Mouse (Mus musculus): ENCODE data around the gene Srgap2. TPM values are rescaled to one million over a fixed set of nuclear protein-coding genes. Genes with fewer than 3 reads are reported as not detected.
A peak's percentile ranks its signal among the peaks of the same experiment; 100 is the strongest.

Srgap2 gene
- polyA plus RNA-seq, 1 experiment from 2014 or later, result 14.5 TPM

GRCm38 (mm10) chr1:131455355-131455890 lies 71.7 kb downstream of the Srgap2 start:
- no peaks in the 10 kb centered on the region for H3K9me3 ChIP-seq (replicated peaks)
- ATAC-seq, result no peak
- no peak overlapping the region for H3K4me2 ChIP-seq
- H3K27ac ChIP-seq, result no peak overlapping the region
- WGBS, result 87% methylated on average over 3 of the region's 3 CpGs
- H3K4me3 ChIP-seq, result no peak overlapping the region
- peaks cover 20% of the 10 kb centered on the region for H3K4me1 ChIP-seq
- no peaks in the 10 kb centered on the region for H3K36me3 ChIP-seq (ENCODE audit: poor library complexity, severe bottlenecking)
- no peak overlapping the region for H3K9ac ChIP-seq
- no peaks in the 10 kb centered on the region for H3K27me3 ChIP-seq

- WGBS, result 90% methylated on average over 2 of the region's 2 CpGs
- Histone ChIP-seq H3K4me3 (no peak overlapping the region), H3K9me3 (replicated peaks) (no peaks in the 10 kb centered on the region), H3K27ac (no peak overlapping the region), H3K9ac (no peak overlapping the region), H3K4me1 (peaks cover 20% of the 10 kb centered on the region), H3K36me3 (ENCODE audit: poor library complexity, severe bottlenecking) (no peaks in the 10 kb centered on the region), H3K4me2 (no peak overlapping the region), H3K27me3 (no peaks in the 10 kb centered on the region)
- ATAC-seq, result no peak
Observed at GRCm38 (mm10) chr1:131454386-131454785, 72.8 kb downstream of the Srgap2 start.

GRCm38 (mm10) chr1:131453335-131453734 lies 73.8 kb downstream of the Srgap2 start:
- H3K36me3 ChIP-seq (ENCODE audit: poor library complexity, severe bottlenecking), result no peaks in the 10 kb centered on the region
- no peaks in the 10 kb centered on the region for H3K27me3 ChIP-seq
- ATAC-seq, result peak; percentile 65
- no peak overlapping the region for H3K9ac ChIP-seq
- WGBS, result 13% methylated on average over 1 of the region's 1 CpGs
- H3K4me2 ChIP-seq, result no peak overlapping the region
- H3K9me3 ChIP-seq (replicated peaks), result no peaks in the 10 kb centered on the region
- no peak overlapping the region for H3K4me3 ChIP-seq
- no peak overlapping the region for H3K27ac ChIP-seq
- H3K4me1 ChIP-seq, result peaks cover 20% of the 10 kb centered on the region

GRCm38 (mm10) chr1:131448373-131448772 lies 78.8 kb downstream of the Srgap2 start:
- Histone ChIP-seq H3K4me3 (no peak overlapping the region), H3K9ac (no peak overlapping the region), H3K9me3 (replicated peaks) (no peaks in the 10 kb centered on the region), H3K36me3 (ENCODE audit: poor library complexity, severe bottlenecking) (no peaks in the 10 kb centered on the region), H3K4me1 (peaks cover 12% of the 10 kb centered on the region), H3K27me3 (no peaks in the 10 kb centered on the region), H3K27ac (no peak overlapping the region), H3K4me2 (no peak overlapping the region)
- ATAC-seq, result no peak
- 84% methylated on average over 5 of the region's 5 CpGs for WGBS

GRCm38 (mm10) chr1:131447333-131447732 lies 79.8 kb downstream of the Srgap2 start:
- no peak for ATAC-seq
- no peak overlapping the region for H3K4me2 ChIP-seq
- H3K4me1 ChIP-seq, result 0 out of 2 replicates have a peak, but pooled peaks cover 2% of the 10 kb centered on the region
- no peak overlapping the region for H3K4me3 ChIP-seq
- H3K9ac ChIP-seq, result no peak overlapping the region
- H3K9me3 ChIP-seq (replicated peaks), result no peaks in the 10 kb centered on the region
- H3K27me3 ChIP-seq, result no peaks in the 10 kb centered on the region
- no peaks in the 10 kb centered on the region for H3K36me3 ChIP-seq (ENCODE audit: poor library complexity, severe bottlenecking)
- no peak overlapping the region for H3K27ac ChIP-seq
- 90% methylated on average over 3 of the region's 3 CpGs for WGBS

- 93% methylated on average over 4 of the region's 4 CpGs for WGBS
- Histone ChIP-seq H3K36me3 (ENCODE audit: poor library complexity, severe bottlenecking) (no peaks in the 10 kb centered on the region), H3K4me1 (no peaks in the 10 kb centered on the region), H3K9ac (no peak overlapping the region), H3K4me3 (no peak overlapping the region), H3K27me3 (no peaks in the 10 kb centered on the region), H3K4me2 (no peak overlapping the region), H3K27ac (no peak overlapping the region), H3K9me3 (replicated peaks) (no peaks in the 10 kb centered on the region)
- ATAC-seq, result no peak
Observed at GRCm38 (mm10) chr1:131446577-131446976, 80.6 kb downstream of the Srgap2 start.

GRCm38 (mm10) chr1:131438556-131438955 lies 88.6 kb downstream of the Srgap2 start:
- Histone ChIP-seq H3K9me3 (replicated peaks) (no peaks in the 10 kb centered on the region), H3K4me3 (no peak overlapping the region), H3K27me3 (no peaks in the 10 kb centered on the region), H3K9ac (no peak overlapping the region), H3K4me2 (no peak overlapping the region), H3K27ac (no peak overlapping the region), H3K4me1 (peaks cover 11% of the 10 kb centered on the region), H3K36me3 (ENCODE audit: poor library complexity, severe bottlenecking) (0 out of 2 replicates have a peak, but pooled peaks cover 4% of the 10 kb centered on the region)
- WGBS, result 91% methylated on average over 11 of the region's 11 CpGs
- no peak for ATAC-seq

GRCm38 (mm10) chr1:131437975-131438374 lies 89.2 kb downstream of the Srgap2 start:
- no peak overlapping the region for H3K27ac ChIP-seq
- H3K36me3 ChIP-seq (ENCODE audit: poor library complexity, severe bottlenecking), result 0 out of 2 replicates have a peak, but pooled peaks cover 4% of the 10 kb centered on the region
- H3K9me3 ChIP-seq (replicated peaks), result no peaks in the 10 kb centered on the region
- H3K27me3 ChIP-seq, result no peaks in the 10 kb centered on the region
- no peak overlapping the region for H3K4me2 ChIP-seq
- peaks cover 11% of the 10 kb centered on the region for H3K4me1 ChIP-seq
- H3K4me3 ChIP-seq, result no peak overlapping the region
- peak; percentile 50; the same call in 1 of the 2 replicates for ATAC-seq
- no peak overlapping the region for H3K9ac ChIP-seq

- WGBS, result 90% methylated on average over 7 of the region's 7 CpGs
- Histone ChIP-seq H3K27me3 (no peaks in the 10 kb centered on the region), H3K9ac (no peak overlapping the region), H3K4me3 (no peak overlapping the region), H3K9me3 (replicated peaks) (no peaks in the 10 kb centered on the region), H3K4me2 (no peak overlapping the region), H3K36me3 (ENCODE audit: poor library complexity, severe bottlenecking) (0 out of 2 replicates have a peak, but pooled peaks cover 4% of the 10 kb centered on the region), H3K27ac (no peak overlapping the region), H3K4me1 (peaks cover 19% of the 10 kb centered on the region)
- no peak for ATAC-seq
Observed at GRCm38 (mm10) chr1:131436609-131437008, 90.5 kb downstream of the Srgap2 start.

GRCm38 (mm10) chr1:131431456-131432246 lies 95.5 kb downstream of the Srgap2 start:
- H3K4me2 ChIP-seq, result no peak overlapping the region
- no peaks in the 10 kb centered on the region for H3K27me3 ChIP-seq
- peak; percentile 58 for ATAC-seq
- H3K4me3 ChIP-seq, result no peak overlapping the region
- WGBS, result 64% methylated on average over 5 of the region's 5 CpGs
- 0 out of 2 replicates have a peak, but pooled peaks cover 4% of the 10 kb centered on the region for H3K36me3 ChIP-seq (ENCODE audit: poor library complexity, severe bottlenecking)
- H3K9me3 ChIP-seq (replicated peaks), result no peaks in the 10 kb centered on the region
- H3K9ac ChIP-seq, result no peak overlapping the region
- peaks cover 37% of the 10 kb centered on the region for H3K4me1 ChIP-seq
- no peak overlapping the region; the same call in 1 of the 2 replicates for H3K27ac ChIP-seq

- 9% methylated on average over 5 of the region's 5 CpGs for WGBS
Observed at GRCm38 (mm10) chr1:131427140-131427821, 99.9 kb downstream of the Srgap2 start.

GRCm38 (mm10) chr1:131423061-131423460 lies 104.1 kb downstream of the Srgap2 start:
- Histone ChIP-seq H3K36me3 (ENCODE audit: poor library complexity, severe bottlenecking) (no peaks in the 10 kb centered on the region), H3K27ac (no peak overlapping the region), H3K27me3 (no peaks in the 10 kb centered on the region), H3K9ac (no peak overlapping the region), H3K4me1 (peaks cover 34% of the 10 kb centered on the region), H3K9me3 (replicated peaks) (no peaks in the 10 kb centered on the region), H3K4me2 (no peak overlapping the region), H3K4me3 (no peak overlapping the region)
- no peak for ATAC-seq
- WGBS, result 90% methylated on average over 3 of the region's 3 CpGs

More at GRCm38 (mm10) chr1:131427140-131427821, 99.9 kb downstream of the Srgap2 start:
- H3K36me3 ChIP-seq (ENCODE audit: poor library complexity, severe bottlenecking), result no peaks in the 10 kb centered on the region
- no peak overlapping the region for H3K4me2 ChIP-seq
- no peak overlapping the region for H3K4me3 ChIP-seq
- peak; percentile 68 for ATAC-seq
- no peaks in the 10 kb centered on the region for H3K9me3 ChIP-seq (replicated peaks)
- H3K27ac ChIP-seq, result peak overlapping the region; percentile 65
- no peak overlapping the region for H3K9ac ChIP-seq
- peaks cover 37% of the 10 kb centered on the region for H3K4me1 ChIP-seq
- H3K27me3 ChIP-seq, result no peaks in the 10 kb centered on the region
